13 mouse cellular contexts compared by ENCODE assay signal in genomic region chr9:77959759-77960158, GRCm38 (mm10).
"Had no signal": no experiment of that assay in that cellular context is flagged by ENCODE, and none has a peak within 500 bp of the region (broad histone marks: within the 10 kb centered on the region; RNA-seq: fewer than 3 reads in every experiment).

No protein-coding gene starts in this region.

- ATAC-seq: midbrain, embryonic 13.5 days had no signal

- DNase-seq: kidney, adult 8-10 months; kidney, postnatal 25 days; layer of hippocampus, adult 9-11 months; layer of hippocampus, postnatal 36 days; liver, embryonic 13.5 days; lung, adult 18-20 months; lung, postnatal 4 days; right cerebral cortex, postnatal 14 days; thymus, postnatal 14 days had no signal

- H3K27me3 ChIP-seq: limb, embryonic 15.5 days; liver, embryonic 13.5 days; midbrain, embryonic 13.5 days; neural tube, embryonic 13.5 days had no signal

- H3K27ac ChIP-seq: limb, embryonic 15.5 days; liver, embryonic 13.5 days; midbrain, embryonic 13.5 days; neural tube, embryonic 13.5 days; stomach, postnatal 0 days had no signal

- H3K4me2 ChIP-seq: limb, embryonic 15.5 days; liver, embryonic 13.5 days; midbrain, embryonic 13.5 days; neural tube, embryonic 13.5 days had no signal

- H3K9me3 ChIP-seq: limb, embryonic 15.5 days; liver, embryonic 13.5 days; midbrain, embryonic 13.5 days; neural tube, embryonic 13.5 days had no signal

- H3K9ac ChIP-seq: limb, embryonic 15.5 days; liver, embryonic 13.5 days; midbrain, embryonic 13.5 days; neural tube, embryonic 13.5 days had no signal

- H3K4me3 ChIP-seq: limb, embryonic 15.5 days; liver, embryonic 13.5 days; midbrain, embryonic 13.5 days; neural tube, embryonic 13.5 days had no signal
